Mouse (Mus musculus) gastrocnemius, postnatal 4 days (tissue): ENCODE measurements around the gene Crocc2. TPM values are rescaled to one million over a fixed set of nuclear protein-coding genes. Genes with fewer than 3 reads are reported as not detected.

ENCODE experiments used
- DNase-seq, 2 experiments: peaks; one replicate each; pipeline ENCODE4 v3.0.0; 2021 to 2022; ENCODE audit warnings: low spot score in 2 of 2, mixed read lengths in 2 of 2
- long read RNA-seq, 2 experiments: library from polyadenylated mRNA; stranded (forward); transcript quantifications; one replicate each; pipeline ENCODE4 v2.0.0; 2021
- total RNA-seq, 2 experiments: library from RNA; stranded (reverse); gene quantifications; 2 replicates each; pipeline ENCODE4 v1.2.3; 2021

Gene Crocc2
- not detected for total RNA-seq
- long read RNA-seq, experiment 1 = 0 reads
- long read RNA-seq, experiment 2 = 0 reads

- DNase-seq = no peak
Measured at GRCm38 (mm10) chr1:93168295-93168775, at the start of gene Crocc2. Gene Crocc2 (plus strand): TSS chr1:93168725.

GRCm38 (mm10) chr1:93118816-93119215 lies 49.7 kb upstream of the Crocc2 start:
- DNase-seq = no peak

DNA sequence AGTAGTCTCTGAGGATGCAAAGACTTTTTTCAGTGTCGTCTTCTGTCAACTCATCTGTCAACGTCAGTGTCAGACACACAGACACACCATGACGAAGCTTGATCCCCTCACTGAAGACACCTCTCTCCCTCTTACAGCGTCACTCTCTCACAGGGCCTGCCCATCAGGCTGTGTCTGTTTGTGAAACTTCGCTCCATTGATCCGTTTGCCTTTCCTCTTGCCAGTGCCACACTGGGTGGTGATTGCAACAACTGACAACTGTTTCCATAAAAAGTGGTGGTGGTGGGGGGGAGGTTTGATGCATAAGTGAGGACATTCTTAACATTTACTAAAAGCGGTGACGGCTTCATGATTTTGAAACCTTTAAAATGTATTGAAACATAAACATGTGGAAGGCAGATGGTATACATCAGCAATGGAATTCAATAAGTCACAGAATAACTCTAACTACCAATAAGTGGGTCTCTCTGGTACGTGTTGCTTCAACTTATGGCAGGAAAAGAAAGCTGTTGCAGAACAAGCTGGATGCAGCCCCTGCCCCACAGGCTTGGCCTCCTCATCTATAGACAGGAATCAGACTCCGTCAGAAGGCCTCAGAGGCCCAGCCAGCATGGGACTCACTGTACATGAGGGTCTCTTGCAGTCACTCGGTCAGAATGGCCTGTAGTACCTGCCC lies 45.2 kb upstream of the Crocc2 start:
- no peak for DNase-seq

DNA sequence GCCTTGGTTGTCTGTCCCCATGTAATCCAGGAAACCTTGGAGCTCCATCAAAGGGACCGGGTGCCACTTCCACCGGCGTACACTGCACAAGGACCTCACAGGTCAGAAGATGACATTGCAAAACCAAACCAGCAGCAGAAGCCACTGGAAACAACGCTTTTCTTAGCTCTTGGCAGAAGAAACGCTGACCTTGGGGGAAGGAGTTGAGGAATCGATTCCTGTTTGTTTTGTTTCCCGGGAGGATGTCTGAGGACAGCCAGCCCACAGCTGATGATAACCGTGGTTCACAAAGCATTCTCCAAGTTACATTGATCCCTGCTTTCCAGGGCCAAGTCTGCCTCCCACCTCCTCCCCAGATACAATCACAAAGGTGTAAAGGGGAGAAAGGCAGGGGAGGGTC lies 44.5 kb upstream of the Crocc2 start:
- no peak for DNase-seq

GRCm38 (mm10) chr1:93125256-93125655 lies 43.3 kb upstream of the Crocc2 start:
- no peak for DNase-seq

- no peak for DNase-seq
Measured at GRCm38 (mm10) chr1:93128209-93128608, 40.3 kb upstream of the Crocc2 start.

GRCm38 (mm10) chr1:93128710-93129349 lies 39.7 kb upstream of the Crocc2 start:
- DNase-seq = peak in 1 of 2 experiments; percentile 47

DNA sequence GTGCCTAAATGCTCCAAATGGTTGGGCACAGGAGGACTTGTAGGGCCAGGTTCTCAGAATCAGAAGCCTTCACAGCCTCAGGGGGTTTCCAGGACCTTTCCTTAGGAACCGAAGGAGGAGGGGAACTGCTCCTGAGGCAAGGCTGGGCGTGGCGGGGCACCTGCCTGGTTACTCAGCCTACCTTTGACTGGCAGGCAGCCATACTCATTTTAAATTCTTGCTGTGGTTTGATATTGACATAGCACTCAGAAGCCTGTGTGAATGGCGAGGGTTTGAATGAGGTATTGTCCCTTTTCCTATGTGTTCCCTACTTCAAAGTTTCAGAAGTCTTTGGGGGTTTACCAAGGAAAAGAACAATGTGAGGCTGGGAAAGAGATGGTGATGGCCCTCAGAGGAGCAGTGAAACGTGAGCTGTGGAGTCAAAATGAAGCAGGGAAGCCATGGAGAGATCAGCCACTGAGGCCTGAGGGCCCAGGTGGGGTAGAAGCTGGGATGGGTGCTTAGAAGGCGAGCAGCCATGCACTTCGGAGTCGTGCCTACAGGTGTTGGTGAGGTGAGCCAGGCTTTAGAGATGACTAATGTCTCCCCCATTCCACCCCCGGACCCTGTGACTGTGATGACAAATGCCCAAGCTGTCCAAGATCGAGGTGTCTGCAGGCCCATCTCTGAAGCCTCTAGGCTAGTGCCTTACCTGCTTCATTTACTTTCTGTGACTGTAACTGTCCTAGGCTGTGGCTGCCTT lies 38.1 kb upstream of the Crocc2 start:
- DNase-seq = no peak

DNA sequence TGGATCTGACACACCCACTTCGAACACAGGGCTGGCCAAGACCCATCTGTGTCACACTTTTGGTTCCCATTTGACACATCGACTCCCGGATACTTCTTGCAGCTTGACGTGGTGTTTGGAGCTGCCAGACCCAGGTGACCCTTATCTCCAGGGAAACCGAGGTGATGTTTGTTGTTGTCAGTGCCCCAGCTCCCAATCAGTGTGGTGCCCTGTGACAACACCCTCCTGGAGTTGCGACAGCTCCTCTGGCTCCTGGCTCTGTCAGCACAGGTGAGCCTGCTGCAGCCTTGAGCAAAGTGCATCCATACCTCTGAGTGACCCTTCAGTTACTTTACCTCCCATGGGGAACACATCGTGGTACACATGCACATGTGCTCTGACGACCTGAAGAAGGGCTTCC lies 35.8 kb upstream of the Crocc2 start:
- no peak for DNase-seq

GRCm38 (mm10) chr1:93135036-93135526 lies 33.4 kb upstream of the Crocc2 start, which contains the start of gene Agxt:
Gene Agxt (plus strand): TSS chr1:93135240.
- no peak for DNase-seq

GRCm38 (mm10) chr1:93138534-93138933 lies 30.0 kb upstream of the Crocc2 start:
- no peak for DNase-seq

GRCm38 (mm10) chr1:93139713-93140112 lies 28.8 kb upstream of the Crocc2 start:
- DNase-seq = no peak

GRCm38 (mm10) chr1:93142871-93143270 lies 25.7 kb upstream of the Crocc2 start:
- no peak for DNase-seq

GRCm38 (mm10) chr1:93144176-93144575 lies 24.3 kb upstream of the Crocc2 start:
- DNase-seq = no peak

- no peak for DNase-seq
Measured at GRCm38 (mm10) chr1:93150907-93151661, 17.4 kb upstream of the Crocc2 start.

GRCm38 (mm10) chr1:93157566-93157965 lies 11.0 kb upstream of the Crocc2 start:
- no peak for DNase-seq

- DNase-seq = no peak
Measured at GRCm38 (mm10) chr1:93158916-93159315, 9.6 kb upstream of the Crocc2 start.

GRCm38 (mm10) chr1:93159566-93160500 lies 8.7 kb upstream of the Crocc2 start:
- no peak for DNase-seq

- DNase-seq = no peak
Measured at GRCm38 (mm10) chr1:93160501-93161133, 7.9 kb upstream of the Crocc2 start, which contains the start of gene 2310007B03Rik. Gene 2310007B03Rik (minus strand): TSS chr1:93160948.
